Mouse (Mus musculus): ENCODE results near the gene Prdx6b.

DNA sequence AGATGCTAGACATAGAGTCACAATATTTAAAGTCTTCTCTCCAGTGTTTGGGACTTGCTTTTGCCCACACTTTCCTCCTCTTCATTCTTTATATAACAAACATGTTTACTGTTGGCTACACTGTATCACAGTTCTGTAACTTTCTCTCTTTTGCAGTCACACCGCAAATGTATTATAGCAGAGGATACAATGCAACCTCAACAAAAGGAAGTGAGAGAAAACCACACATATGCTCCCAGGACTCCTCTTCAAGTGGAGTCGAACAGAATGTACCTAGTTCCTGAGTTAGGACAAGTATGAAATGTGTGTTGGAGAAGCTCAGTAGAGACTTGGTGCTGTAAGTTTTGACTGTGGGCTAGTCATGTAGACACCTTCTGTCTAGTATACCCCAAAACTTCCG is 19.2 kb upstream of the Prdx6b start:
- TF ChIP-seq EP300 (IDR thresholded peaks at IDR 0.05; ENCODE audit: insufficient read depth, low read depth, low read length) (no peak), CTCF (IDR thresholded peaks at IDR 0.05; ENCODE audit: low read depth, low read length) (no peak)
